Mouse (Mus musculus) G1E (cell line): ENCODE measurements around the gene Iqcd.

Experiments used
- CTCF ChIP-seq: IDR thresholded peaks from 2 replicates; pipeline ENCODE4 v1.5.1; 2012; ENCODE audit warnings: low read depth, low read length, inconsistent platforms, mixed read lengths
- GATA1 ChIP-seq: IDR thresholded peaks from 2 replicates; pipeline ENCODE4 v1.6.1; 2012; ENCODE audit warnings: borderline replicate concordance, low read length, inconsistent platforms, mixed read lengths
- GATA2 ChIP-seq: IDR thresholded peaks from 2 replicates; pipeline ENCODE4 v1.6.1; 2012; ENCODE audit warnings: low read depth, low read length, inconsistent platforms, borderline replicate concordance
- POLR2AphosphoS5 ChIP-seq: IDR thresholded peaks from 2 replicates; pipeline ENCODE4 v1.6.1; 2012; ENCODE audit warnings: low read depth, low read length, inconsistent platforms; ENCODE audit not compliant: insufficient replicate concordance
- TAL1 ChIP-seq: conservative IDR thresholded peaks from 2 replicates; pipeline ENCODE4 v1.6.1; 2012; ENCODE audit warnings: low read depth, low read length, inconsistent platforms, mixed read lengths

GRCm38 (mm10) chr5:120567253-120567701 lies 21.5 kb upstream of the Iqcd start:
- TF ChIP-seq CTCF (no peak), GATA1 (no peak), TAL1 (no peak), GATA2 (no peak), POLR2AphosphoS5 (no peak)
